Mouse (Mus musculus) liver, postnatal 0 days (tissue): ENCODE results near the gene Ptprq. TPM values are rescaled to one million over a fixed set of nuclear protein-coding genes. Genes with fewer than 3 reads are reported as not detected.
A peak's percentile ranks its signal among the peaks of the same experiment; 100 is the strongest.

ENCODE experiments used
- ATAC-seq: fragments of 200-750 bp; cut with Nextera tagmentation; 2 replicates; pipeline ENCODE4 v1.8.0; 2017; ENCODE audit warnings: mild to moderate bottlenecking, moderate library complexity
- DNase-seq: peaks from one replicate; pipeline ENCODE4 v3.0.0-alpha.2; 2016
- H3K27ac ChIP-seq: fragments of 300-500 bp; sonication (generic); 2 replicates; pipeline ENCODE4 v1.5.1; 2014; ENCODE audit warnings: antibody characterized with exemption, moderate library complexity, mild to moderate bottlenecking, low read depth
- H3K27me3 ChIP-seq: fragments of 300-500 bp; sonication (generic); 2 replicates; pipeline ENCODE4 v1.6.1; 2014; ENCODE audit warnings: low read length, control low read depth, mixed read lengths; ENCODE audit not compliant: insufficient read depth
- H3K36me3 ChIP-seq: fragments of 300-500 bp; sonication (generic); replicated peaks from 2 replicates; pipeline ENCODE4 v1.6.1; 2014; ENCODE audit warnings: mild to moderate bottlenecking, control low read depth, low read length, moderate library complexity, mixed read lengths; ENCODE audit not compliant: insufficient read depth
- H3K4me1 ChIP-seq: fragments of 300-500 bp; sonication (generic); 2 replicates; pipeline ENCODE4 v1.6.1; 2014; ENCODE audit warnings: antibody characterized with exemption, mild to moderate bottlenecking, control low read depth; ENCODE audit not compliant: insufficient read depth
- H3K4me2 ChIP-seq: fragments of 300-500 bp; sonication (generic); 2 replicates; pipeline ENCODE4 v1.6.1; 2014; ENCODE audit warnings: low read depth, mild to moderate bottlenecking, low read length, moderate library complexity, mixed read lengths
- H3K4me3 ChIP-seq: fragments of 300-500 bp; sonication (generic); 2 replicates; pipeline ENCODE4 v1.5.1; 2014; ENCODE audit warnings: low read depth, low read length
- H3K9ac ChIP-seq: fragments of 300-500 bp; sonication (generic); replicated peaks from 2 replicates; pipeline ENCODE4 v1.6.1; 2014; ENCODE audit warnings: mild to moderate bottlenecking, moderate library complexity
- H3K9me3 ChIP-seq: fragments of 300-500 bp; sonication (generic); 2 replicates; pipeline ENCODE4 v1.6.1; 2016; ENCODE audit warnings: mild to moderate bottlenecking, control low read depth, low read length, mixed read lengths
- CTCF ChIP-seq: sonication (generic); IDR thresholded peaks from 2 replicates; pipeline ENCODE4 v1.5.1; 2016; ENCODE audit warnings: antibody characterized with exemption, low read depth
- EP300 ChIP-seq: IDR thresholded peaks from 2 replicates; pipeline ENCODE4 v1.6.1; 2016; ENCODE audit warnings: antibody characterized with exemption, low read depth, mild to moderate bottlenecking
- WGBS: fragments of 180-500 bp; shearing (Covaris S2); extraction: QIAGEN DNeasy Blood & Tissue Kit; methylation state at CpG from one replicate; pipeline ENCODE4 v1.1.7; 2014; ENCODE audit not compliant: insufficient replicate concordance; 5-methylcytosine and 5-hydroxymethylcytosine counted together
- polyA plus RNA-seq: library from polyadenylated mRNA; unstranded; fragments of >200 nt; fragmentation: Nextera tagmentation; extraction: Ambion mirVana; gene quantifications from 2 replicates; pipeline ENCODE4 v1.2.1, GENCODE M21; 2015

Gene Ptprq
- polyA plus RNA-seq = not detected in 2 replicates

DNA sequence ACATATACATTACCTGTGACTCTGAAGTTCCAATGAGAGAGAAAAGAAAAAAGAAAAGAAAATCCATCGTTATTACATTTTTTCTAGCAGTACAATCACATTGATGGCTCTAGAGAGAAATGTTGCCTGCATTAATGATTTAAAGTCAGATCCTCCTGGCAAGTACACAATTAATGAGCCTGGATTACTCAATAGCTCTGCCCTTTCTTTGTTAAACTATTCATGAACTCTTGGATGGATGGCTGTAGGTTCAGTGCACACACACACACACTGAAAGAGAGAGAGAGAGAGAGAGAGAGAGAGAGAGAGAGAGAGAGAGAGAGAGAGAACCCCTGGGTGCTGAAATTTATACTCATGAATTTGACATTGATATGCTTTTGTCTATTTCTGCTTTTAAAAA, at the start of gene Ptprq:
Gene Ptprq (minus strand): TSS at position 246 of the 400 bp plus-strand sequence.
- DNase-seq (no peak), ATAC-seq (no peak)
- H3K4me1 ChIP-seq = no peaks in the 10 kb centered on the region
- H3K27ac ChIP-seq = no peak within 1 kb of the TSS
- 54% methylated on average over 1 of the region's 1 CpGs for WGBS
- H3K9me3 ChIP-seq = no peaks in the 10 kb centered on the region
- no peaks in the 10 kb centered on the region for H3K36me3 ChIP-seq
- H3K9ac ChIP-seq = no peak within 1 kb of the TSS
- H3K27me3 ChIP-seq = no peaks in the 10 kb centered on the region
- H3K4me2 ChIP-seq = no peak within 1 kb of the TSS
- H3K4me3 ChIP-seq = no peak within 1 kb of the TSS
- no peak for TF ChIP-seq CTCF
- TF ChIP-seq EP300 = no peak

DNA sequence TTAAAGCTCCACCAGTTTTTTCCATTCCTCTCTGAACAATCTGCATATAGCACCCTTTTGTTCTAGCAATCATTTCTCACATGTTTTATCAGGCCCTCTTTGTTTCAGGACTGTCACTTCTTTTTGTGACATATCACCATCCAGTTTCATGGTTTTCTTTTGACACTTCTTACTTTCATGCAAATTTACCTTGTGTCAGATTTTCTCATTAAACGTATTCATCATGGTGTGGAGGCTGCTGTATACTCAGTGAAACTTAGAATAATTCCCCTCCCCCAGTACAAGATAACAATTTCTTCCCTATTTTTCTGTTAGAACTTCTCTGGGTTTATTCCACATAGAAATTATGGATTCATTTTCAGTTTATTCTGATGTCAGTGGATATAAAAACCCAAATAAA, 39.8 kb upstream of the Ptprq start:
- Histone ChIP-seq H3K27me3 (no peaks in the 10 kb centered on the region), H3K4me1 (no peaks in the 10 kb centered on the region), H3K36me3 (no peaks in the 10 kb centered on the region), H3K27ac (no peak overlapping the region), H3K4me3 (no peak overlapping the region), H3K9me3 (no peaks in the 10 kb centered on the region), H3K9ac (no peak overlapping the region), H3K4me2 (no peak overlapping the region)
- no peak for TF ChIP-seq EP300
- DNase-seq = no peak
- WGBS = 68% methylated on average over 1 of the region's 1 CpGs
- ATAC-seq = no peak

DNA sequence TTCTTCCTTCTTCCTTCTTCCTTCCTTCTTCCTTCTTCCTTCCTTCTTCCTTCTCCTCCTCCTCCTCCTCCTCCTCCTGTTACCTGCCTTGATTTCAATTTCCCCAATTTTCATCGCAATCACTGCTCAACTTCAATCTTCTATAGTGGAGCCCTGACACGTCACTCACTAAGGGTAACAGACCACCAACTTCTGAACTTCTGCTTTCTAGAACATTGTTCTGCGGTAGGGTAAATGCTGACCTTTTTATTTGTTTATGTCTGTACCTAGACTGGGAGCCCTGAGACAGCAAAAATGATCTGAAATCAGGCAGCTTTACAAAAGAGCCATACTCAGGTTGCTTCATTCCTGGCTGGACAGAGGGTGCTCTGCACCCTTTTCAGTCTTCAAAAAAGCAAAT, 33.6 kb upstream of the Ptprq start:
- no peaks in the 10 kb centered on the region for H3K36me3 ChIP-seq

GRCm38 (mm10) chr10:107752351-107753143, 32.7 kb upstream of the Ptprq start:
- Histone ChIP-seq H3K4me2 (peak overlapping the region; percentile 9; the same call in 1 of the 2 replicates), H3K4me3 (no peak overlapping the region)
- 32% methylated on average over 15 of the region's 15 CpGs for WGBS

More for the DNA sequence above, 33.6 kb upstream of the Ptprq start:
- no peaks in the 10 kb centered on the region for H3K27me3 ChIP-seq
- TF ChIP-seq EP300 = no peak
- no peak for TF ChIP-seq CTCF
- no peak overlapping the region for H3K4me2 ChIP-seq
- H3K4me3 ChIP-seq = no peak overlapping the region
- no peak overlapping the region for H3K27ac ChIP-seq
- WGBS = 60% methylated on average over 3 of the region's 3 CpGs
- H3K9ac ChIP-seq = no peak overlapping the region
- ATAC-seq (no peak), DNase-seq (no peak)
- no peaks in the 10 kb centered on the region for H3K9me3 ChIP-seq
- H3K4me1 ChIP-seq = no peaks in the 10 kb centered on the region

DNA sequence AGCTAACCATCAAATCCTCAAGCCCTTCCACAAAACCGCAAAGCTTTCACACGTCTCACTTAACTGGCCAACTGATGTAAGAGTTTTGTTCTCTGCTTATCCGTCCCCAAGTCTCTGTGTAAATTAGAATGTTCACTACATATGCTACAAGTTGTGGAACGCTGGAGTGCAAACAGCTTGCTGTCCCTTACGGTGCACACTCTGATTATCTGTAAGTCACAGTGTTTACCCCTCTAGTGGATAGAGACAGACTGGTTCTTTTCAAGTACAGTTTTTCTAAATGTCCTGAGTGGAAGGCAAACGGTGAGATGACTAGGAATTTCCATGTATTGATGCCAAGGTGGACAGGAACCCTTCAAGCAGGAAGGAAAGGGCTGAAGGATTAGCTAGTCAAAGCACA, 32.1 kb upstream of the Ptprq start:
- no peaks in the 10 kb centered on the region for H3K27me3 ChIP-seq
- H3K36me3 ChIP-seq = no peaks in the 10 kb centered on the region
- ATAC-seq = no peak
- no peaks in the 10 kb centered on the region for H3K9me3 ChIP-seq
- no peak for TF ChIP-seq CTCF
- no peak for TF ChIP-seq EP300
- no peak for DNase-seq
- 27% methylated on average over 6 of the region's 6 CpGs for WGBS
- no peaks in the 10 kb centered on the region for H3K4me1 ChIP-seq
- H3K27ac ChIP-seq = no peak overlapping the region
- no peak overlapping the region for H3K4me3 ChIP-seq
- H3K9ac ChIP-seq = no peak overlapping the region
- no peak overlapping the region for H3K4me2 ChIP-seq

More at GRCm38 (mm10) chr10:107752351-107753143, 32.7 kb upstream of the Ptprq start:
- no peak overlapping the region for H3K27ac ChIP-seq
- TF ChIP-seq CTCF = no peak
- TF ChIP-seq EP300 = no peak
- H3K4me1 ChIP-seq = no peaks in the 10 kb centered on the region
- no peak overlapping the region for H3K9ac ChIP-seq
- no peak for DNase-seq
- no peaks in the 10 kb centered on the region for H3K9me3 ChIP-seq
- no peak for ATAC-seq
- H3K27me3 ChIP-seq = no peaks in the 10 kb centered on the region
- H3K36me3 ChIP-seq = no peaks in the 10 kb centered on the region

DNA sequence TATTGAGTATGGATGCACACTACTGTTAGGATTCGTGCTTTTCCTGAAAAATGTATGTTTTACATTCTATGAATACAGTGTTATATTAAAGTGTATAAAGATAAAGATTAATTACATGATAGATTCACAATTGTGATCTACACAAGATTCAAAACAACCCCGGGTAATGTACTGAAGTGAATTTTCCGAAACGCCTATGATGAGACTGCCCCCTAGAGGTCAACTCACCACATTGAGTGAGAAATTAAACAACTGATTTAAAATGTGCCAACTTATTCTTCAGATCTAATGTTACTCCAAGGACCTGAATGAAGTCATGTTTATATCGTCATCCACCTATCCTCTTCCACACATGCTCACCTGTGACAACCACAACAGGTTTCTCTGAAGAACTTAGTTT, 27.7 kb upstream of the Ptprq start:
- TF ChIP-seq EP300 = no peak
- TF ChIP-seq CTCF = peak; percentile 61
- ATAC-seq (no peak), DNase-seq (no peak)
- H3K27ac ChIP-seq = no peak overlapping the region
- H3K9ac ChIP-seq = no peak overlapping the region
- 17% methylated on average over 5 of the region's 5 CpGs for WGBS
- no peaks in the 10 kb centered on the region for H3K36me3 ChIP-seq
- no peak overlapping the region for H3K4me3 ChIP-seq
- no peaks in the 10 kb centered on the region for H3K4me1 ChIP-seq
- no peak overlapping the region for H3K4me2 ChIP-seq
- H3K27me3 ChIP-seq = no peaks in the 10 kb centered on the region
- no peaks in the 10 kb centered on the region for H3K9me3 ChIP-seq
